Mouse (Mus musculus) skeletal muscle tissue, adult 2 months (tissue): ENCODE results near the gene Rec114.

Source experiments
- DNase-seq: peaks from one replicate; pipeline ENCODE4 v3.0.0-alpha.2; 2012; ENCODE audit warnings: low read depth, low spot score

The Rec114 gene

DNA sequence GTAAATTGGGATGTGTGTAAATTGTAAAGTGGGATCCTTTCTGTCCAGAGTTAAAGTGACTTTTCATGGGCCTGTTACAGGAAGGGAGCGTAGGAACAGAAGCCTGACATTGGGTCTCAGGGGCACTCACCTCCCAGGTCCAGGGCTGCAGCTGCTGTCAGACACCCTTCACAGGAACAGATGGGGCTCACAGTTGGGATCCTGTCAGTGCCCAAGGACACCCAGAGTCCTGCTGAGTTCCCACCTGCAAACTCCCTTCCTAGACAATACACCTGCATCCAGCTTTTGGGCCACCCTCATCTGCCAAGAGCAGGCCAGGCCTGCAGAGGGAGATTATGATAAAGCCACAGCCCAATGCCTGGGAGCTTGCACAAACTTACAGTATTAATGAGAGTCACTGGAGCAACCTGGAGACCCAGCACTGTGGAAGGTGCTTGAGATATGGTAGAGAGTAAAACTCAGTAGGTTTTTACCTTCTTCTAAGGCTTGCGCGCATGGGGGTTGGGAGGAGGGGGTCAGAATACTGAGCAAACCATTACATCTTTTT is at the start of gene Rec114:
Gene Rec114 (minus strand): TSS at position 263 of the 547 bp plus-strand sequence.
- no peak for DNase-seq

DNA sequence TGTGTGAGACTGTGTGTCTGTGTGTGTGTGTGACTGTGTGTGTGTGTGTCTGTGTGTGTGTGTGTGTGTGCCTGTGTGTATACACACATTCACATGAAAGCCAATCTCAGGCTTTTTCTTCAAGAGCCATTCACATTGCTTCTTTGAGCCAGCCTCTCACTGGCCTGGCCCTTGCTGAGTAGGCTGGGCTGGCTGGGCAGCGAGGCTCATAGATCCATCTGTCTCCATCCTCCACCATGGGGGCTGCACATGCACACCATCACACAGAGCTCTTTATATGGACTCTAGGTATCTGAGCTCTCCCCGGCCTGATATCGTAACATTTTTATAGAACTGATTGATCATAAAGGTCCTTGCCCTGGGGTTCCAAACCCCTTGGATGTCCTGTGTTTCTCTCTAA is 45.7 kb upstream of the Rec114 start:
- no peak for DNase-seq

DNA sequence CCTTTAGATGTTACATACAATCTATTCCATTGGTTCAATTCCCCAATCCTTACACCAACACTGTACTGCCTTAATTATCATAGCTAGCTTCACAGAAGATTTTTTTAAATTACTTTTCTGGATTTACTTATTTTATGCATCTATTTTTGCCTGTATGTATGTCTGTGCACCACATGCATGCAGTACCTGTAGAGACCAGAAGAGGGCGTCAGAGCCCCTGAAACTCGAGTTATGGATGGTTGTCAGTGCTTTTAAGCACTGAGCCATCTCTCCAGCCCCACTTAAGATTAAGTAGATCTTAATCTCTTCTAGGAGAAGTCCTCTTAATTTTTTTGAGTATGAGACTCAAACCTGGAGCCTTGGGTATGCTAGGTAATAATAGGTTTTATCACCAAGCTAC is 31.6 kb upstream of the Rec114 start:
- no peak for DNase-seq

DNA sequence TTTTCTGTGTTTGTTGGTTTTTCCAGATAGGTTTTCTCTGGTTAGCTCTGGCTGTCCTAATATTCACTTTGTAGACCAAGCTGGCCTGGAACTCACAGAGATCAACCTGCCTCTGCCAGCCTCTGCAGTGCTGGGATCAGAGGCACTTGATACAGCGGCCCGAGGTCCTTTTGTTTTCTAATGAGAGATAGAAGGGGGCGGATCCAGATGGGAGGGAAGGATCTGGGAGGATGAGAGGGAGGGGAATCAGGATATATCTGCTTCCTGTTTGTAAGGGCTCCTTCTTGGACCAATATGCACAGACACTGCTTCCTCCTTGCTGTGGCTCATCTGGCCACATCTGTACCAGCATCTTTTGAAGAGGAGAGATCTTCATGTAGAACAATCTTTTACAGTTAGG is 31.0 kb upstream of the Rec114 start:
- DNase-seq: no peak

DNA sequence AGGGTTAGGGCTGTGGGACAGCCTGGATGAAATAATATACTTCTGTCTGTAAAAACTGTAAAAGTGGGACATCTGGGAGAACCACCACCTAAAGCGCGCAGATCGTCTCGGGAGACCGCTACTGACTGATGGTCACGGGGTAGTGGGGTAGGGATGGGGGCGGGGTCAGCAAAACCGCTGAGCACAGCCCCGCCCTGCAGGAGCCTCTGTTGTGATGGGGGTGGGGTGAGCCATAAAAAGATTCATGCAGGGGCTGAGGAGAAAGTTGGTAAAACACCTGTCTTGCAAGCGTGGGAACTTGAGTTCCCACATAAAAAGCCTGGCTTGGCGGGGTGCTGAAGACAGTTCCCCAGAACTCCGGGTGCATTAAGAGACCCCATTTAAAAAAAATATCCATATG is 26.2 kb upstream of the Rec114 start:
- no peak for DNase-seq

DNA sequence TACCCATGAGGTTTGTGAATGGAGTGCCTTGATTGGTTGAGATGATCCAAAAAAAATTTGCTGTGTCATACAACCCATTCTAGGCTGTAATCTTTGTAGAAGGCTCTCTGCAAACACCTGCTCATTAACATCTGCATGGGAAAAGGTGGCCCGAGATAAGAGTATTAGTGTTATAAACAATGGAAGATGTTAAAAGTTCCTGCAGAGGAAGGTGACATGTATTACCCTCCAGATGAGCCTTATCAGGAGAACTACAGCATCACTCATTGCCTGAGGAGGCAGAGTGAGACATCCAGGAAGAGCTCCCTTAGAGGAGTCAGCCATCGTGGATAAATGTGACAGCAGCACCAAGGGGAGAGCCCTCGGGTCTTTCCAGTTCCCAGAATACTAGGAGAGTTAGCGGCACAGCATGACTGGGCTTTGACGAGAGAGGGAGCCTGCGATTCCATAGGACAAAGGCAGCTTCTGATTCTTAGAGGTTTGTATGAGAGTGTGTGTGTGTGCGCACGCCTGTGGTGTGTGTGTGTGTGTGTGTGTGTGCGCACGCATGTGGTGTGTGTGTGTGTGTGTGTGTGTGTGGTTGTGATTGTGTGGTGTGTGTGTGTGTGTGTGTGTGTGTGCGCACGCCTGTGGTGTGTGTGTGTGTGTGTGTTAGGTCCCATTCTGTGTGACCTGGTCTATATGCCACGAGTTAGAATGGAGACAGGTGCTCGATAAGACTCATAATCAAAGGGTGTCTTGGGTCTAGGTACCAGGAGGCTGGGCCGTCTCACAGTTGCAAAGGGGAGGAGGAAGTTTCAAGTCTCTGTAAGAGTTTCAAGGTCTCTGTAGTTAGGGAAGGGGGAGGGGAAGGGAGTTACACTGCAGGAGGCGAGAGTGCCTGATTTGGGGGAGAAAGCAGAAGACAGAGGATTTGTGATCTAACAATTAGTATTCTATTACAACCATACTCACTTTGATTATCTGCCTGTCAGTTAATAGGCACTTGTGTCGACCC is 23.5 kb upstream of the Rec114 start:
- DNase-seq: no peak

DNA sequence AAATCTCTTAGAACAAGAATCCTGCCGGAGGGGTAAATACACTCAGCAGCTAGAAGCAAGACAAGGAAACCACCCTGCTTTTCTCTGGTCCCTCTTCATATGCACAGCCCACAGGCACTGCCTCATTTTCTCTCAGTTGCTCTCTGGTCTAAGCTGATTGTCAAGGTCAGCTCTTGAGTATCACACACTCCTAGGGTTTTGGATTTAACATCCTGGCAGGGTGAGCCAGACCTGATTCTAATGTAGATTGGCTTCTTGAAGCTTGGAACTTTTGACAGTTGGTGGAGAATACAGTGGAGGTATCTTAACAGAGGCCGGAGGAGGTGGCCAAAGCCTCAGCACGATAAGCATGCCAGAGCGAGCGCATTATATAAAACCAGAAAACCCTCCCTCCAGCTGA is 20.6 kb upstream of the Rec114 start:
- DNase-seq: no peak

DNA sequence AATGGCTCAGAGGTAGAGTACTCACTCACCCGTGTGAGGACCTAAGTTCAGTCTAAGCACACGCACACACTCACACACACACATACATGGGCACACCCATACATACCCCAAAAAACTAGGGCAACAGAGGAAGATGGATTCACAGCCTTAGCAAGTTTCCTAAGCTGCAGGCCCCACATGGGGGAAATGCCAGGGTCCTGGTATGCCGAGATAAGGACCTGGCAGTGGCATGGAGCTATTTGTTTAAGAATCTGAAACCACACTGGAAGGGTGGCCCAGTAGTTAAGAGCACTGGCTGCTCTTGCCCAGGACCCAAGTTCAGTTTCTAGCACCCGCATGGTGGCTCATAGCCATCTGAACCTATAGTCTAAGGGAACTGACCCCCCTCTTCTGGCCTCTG is 19.4 kb upstream of the Rec114 start:
- DNase-seq: no peak

DNA sequence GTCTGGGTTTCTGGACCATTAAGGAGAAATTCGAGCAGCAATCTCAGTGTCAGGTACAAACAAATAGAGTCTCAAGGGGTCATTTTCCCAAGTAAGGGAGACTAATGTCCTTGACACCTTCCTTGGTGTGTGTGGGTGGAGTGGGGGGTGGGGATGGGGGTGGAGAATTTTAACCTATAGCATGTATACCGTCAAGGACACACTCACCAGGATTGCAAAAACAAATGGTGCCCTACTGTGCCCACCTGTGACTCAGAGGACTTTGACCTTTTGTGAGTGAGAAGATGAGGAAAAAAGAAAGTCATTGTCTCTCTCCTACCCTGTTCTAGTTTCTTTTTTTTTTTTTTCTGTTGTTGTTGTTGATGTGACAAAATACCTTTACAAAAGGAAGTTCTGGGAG is 18.3 kb upstream of the Rec114 start:
- DNase-seq: no peak

DNA sequence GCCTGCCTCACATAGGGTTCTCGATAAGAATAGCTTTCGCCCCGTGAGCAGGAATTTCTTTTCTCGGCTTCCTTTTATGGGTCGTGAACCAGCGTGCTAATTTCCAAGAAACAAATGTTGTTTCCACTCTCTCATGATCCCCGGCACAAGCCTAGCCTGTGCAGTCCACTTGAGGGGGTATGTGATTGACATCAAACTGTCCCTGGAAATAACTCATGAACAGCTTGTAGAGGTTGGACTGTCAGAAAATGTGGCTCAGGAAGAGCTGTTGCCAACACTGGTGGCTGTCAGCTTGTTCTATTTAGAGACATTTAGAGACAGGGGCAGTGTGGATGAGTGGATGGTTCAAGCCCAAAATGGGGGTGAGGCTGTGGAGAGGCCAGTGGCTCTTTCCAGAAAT is 15.0 kb upstream of the Rec114 start:
- no peak for DNase-seq

DNA sequence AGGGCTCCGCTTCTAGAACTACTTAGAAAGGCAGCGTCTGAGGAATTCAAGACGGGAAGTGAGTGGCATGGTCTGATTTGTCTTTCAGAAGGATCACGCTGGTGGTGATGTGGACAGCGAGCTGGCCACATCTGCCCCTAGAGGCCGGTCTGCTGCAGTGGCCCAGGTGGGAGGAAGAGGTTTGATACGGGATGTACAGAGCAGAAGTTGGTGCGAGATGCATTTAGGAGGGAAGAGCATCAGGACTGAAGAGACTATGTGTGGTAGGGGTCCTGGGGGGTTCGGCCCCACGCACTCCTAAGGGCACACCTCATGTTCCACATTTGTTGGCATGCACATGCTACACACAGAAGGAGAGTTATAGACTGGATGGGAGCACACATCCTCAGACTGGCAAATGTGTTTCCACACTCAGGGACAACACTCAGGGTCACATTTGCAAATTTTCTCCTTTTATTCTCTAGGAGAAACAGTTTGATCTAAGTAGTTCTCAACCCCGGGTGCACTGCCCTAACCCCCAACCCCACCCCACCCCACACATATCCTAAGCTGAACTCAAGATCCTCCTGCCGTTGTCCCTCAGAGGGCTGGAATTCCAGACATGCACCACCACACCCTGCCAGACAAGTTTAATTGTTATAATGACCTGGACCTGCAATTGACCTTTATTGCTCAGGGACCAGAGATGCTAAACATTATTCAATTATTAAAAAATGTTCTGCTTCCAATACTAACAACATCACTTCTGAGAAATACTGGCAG is 12.8 kb upstream of the Rec114 start:
- no peak for DNase-seq

DNA sequence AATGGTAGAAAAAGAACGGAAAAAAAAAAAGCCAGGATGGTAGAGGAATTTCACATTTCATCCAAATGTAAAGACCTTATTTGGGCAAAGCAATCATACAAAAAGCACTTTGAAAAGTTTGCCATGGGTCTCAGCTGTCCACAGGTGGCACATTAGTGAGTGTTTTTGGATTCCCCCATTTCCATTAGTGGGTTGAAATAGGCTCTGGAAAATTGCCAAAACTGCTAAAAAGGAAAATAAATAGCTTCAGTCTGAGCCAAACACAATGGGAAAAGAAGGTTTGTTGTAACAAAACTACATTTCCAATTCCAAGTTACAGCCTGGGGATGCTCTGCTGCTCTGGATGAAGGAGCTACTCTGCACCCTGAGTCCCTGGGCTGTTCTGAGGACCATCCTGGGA is 9.8 kb upstream of the Rec114 start:
- no peak for DNase-seq

DNA sequence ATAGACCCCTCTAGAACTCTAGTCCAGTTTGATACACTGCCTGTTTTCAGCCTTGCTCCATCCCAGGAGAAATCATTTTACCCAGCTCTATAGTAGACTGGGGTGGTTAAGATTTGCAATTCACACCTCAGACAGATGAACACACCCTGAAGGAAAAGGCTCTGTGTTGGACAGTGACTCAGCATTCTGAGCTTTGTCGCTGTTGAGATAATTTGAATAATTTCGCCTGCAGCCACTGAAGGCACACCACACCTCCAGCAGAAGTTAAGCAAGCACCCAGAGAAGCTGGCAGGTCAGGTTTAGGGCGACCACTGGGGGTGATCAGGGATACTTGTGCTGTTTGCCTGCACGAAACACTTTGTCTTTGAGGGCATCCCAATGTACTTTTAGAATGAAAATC is 4.4 kb upstream of the Rec114 start:
- DNase-seq: no peak

DNA sequence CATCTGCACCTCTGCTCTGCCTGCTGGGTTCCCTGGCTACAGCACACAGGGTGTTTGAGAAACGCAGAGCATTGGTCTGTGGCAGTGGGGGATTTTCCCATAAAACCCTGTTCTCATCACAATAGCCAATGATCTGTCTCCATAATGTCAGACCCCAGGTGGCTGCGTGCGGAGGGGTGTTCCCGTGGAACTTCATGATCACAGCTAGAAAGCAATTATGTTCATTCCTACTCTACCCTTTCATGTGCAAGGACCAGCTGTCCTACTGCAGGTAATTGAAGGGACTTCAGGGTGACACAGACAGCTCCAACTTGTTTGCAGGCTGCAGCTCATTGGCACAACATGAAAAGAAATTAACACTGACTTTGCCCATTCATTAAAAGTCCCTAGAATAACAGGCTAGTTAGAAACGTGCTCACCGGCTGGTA is 3.6 kb upstream of the Rec114 start:
- no peak for DNase-seq

DNA sequence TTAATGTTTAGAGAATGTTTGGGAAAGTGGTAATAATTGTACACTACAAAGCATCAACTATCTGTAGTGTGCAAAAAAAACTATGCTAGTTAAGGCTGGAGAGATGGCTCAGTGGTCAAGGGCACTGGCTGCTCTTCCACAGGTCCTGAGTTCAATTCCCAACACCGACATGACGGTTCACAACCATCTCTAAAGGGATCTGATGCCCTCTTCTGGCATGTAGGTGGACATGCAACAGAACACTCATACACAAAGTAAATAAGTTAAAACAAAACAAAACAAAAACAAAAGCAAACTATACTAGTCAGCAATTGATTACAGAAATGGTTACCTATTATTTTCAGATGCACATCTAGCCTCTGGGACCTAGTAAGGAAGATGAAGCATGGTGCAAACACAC is 1.1 kb downstream of the Rec114 start:
- DNase-seq: no peak

DNA sequence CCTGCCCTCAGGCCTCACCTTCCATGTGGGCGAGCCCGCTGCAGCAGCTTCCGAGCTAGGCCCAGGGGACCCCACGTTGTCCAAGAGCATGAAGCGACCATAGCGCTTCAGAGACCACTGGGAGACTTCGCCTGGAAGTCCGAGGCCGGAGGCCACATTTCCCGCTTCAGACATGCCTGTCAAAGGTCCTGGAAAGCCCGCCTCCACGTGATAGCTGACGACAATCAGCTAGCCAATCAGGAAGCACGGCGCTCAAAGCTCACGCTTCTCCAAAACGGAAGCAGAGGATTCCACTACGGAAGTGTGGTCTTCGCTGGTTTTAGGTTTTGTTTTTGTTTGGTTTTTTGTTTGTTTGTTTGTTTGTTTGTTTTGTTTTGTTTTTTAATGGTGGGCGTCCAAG is 2.4 kb downstream of the Rec114 start:
- DNase-seq: no peak

DNA sequence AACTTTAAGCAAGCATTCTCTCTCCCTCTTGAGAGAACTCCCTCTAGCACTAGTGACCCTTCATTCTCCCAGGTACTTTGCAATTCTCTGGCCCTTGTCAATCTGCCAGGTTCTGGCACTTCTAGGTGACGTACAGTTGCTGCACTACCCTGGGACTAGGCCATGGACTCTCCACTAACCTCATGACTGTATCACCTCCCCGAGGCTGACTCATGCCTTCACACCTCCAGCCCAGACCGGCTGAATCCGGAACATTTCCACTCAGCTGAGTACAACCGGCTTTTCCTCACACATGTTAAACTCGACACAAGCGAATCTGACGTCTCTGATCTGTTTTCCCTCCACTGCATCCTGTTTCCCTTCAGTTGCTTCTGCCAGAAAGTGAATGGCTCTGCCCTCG is 4.0 kb downstream of the Rec114 start:
- DNase-seq: no peak

DNA sequence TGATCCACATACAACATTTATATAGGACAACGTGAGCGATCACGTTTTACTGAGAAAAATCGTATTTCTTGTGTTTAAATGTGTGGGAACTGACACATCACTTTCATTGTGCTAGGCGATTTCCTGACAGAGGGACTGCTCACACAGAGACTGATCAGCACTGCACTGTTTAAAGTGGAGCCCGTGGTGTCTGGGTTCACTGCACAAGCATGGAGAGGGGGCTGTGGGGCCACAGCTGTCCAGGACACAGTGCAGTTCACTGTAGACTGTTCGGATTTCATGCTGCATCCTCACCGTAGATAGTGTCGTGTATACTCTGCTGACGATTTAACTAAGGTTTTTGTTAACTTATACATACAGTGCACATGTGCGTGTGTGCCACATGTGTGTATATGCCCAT is 20.6 kb downstream of the Rec114 start:
- DNase-seq: no peak

DNA sequence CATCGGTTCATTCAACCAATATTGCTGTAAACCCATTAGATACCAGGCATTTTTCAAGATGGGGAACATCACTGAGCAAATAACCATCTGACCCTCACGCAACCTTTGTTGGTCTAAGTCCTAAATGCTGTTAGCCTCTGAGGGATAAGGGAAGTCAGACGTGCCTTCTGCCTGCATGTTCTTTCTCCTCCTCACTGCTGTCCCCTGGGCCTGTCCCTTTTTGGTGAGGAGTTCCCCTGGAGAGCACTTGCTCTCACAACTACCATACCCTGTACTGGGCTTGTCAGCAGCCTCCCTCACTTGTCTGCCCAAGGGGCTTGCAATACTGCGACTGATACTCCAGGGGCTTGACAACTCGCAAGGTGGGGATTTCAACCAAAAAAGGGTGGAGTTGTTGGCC is 21.6 kb downstream of the Rec114 start:
- DNase-seq: no peak

DNA sequence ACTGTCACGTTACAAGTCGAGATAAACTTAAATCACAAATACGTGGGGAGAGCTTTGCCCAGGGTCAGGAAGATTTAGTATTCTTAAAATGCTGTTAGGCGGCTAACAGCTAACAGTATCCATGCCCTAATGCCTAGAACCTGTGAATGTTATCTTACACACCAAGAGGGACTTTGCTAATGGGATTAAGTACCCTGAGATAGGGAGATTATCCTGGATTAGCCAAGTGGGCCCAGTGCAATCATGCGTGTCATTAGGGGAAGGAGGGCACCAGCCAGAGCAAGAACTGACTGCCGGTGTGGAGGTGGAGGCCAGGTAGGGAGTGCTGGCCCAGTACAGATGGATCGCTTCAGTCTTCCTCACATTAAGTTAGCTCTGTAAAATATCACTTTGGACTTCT is 22.7 kb downstream of the Rec114 start:
- no peak for DNase-seq

DNA sequence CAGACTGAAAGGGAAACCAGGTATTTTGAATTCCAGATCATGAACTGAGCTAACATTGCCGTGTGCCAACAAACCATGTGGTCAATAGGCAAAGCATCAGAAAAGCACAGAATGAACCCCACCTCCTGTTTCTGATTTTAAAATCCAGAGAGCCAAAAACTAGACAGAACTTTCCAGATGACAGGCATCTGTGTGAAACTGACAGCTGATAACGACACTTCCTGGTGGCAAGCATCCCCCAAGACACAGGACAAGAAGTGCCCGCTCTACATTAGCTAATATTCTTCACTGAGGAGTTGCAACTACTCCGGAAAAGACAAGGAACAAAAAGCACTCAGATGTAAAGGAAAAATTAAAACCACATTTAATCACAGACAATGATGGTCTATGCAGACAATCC is 23.6 kb downstream of the Rec114 start:
- DNase-seq: no peak

DNA sequence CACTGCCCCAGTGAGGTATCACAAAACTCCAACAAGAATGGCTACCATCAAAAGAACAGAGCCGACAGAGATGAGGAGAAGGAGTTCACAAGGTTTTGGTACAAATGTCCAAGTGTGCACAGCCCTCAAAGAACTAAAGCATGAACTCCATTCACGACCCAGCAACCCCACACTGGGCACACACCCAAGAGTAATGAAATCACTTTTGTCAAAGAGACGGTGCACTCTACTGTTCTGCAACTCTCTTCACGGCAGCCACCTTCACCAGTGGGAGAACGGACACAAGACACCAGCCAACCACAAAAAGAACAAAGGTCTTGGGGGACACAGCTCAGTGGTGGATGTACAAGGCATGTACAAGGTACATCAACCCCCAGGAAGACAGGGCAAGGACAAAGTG is 24.3 kb downstream of the Rec114 start:
- DNase-seq: no peak

DNA sequence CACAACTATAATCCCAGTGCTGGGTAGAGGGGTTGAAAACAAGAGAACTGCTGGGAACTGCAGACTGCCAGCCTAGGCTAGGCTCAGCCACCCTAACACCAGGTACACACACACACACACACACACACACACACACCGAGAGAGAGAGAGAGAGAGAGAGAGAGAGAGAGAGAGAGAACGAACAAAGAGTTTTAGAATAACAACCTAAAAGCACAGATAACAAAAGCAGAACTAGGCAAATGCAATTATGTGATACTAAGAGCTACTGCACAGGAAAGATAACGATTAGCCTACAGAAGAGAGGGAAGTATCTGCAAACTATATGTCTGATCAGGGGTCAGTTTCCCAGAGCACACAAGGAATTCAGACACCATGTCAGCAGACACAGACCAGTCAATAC is 24.8 kb downstream of the Rec114 start:
- no peak for DNase-seq
